Mouse (Mus musculus) kidney, embryonic 15.5 days (tissue): ENCODE results near the gene Pdcd6. TPM values are rescaled to one million over a fixed set of nuclear protein-coding genes. Genes with fewer than 3 reads are reported as not detected.
A peak's percentile ranks its signal among the peaks of the same experiment; 100 is the strongest.

ENCODE experiments used
- ATAC-seq: fragments of 200-750 bp; cut with Nextera tagmentation; replicated peaks from 2 replicates; pipeline ENCODE4 v1.8.0; 2017; ENCODE audit warnings: moderate TSS enrichment; ENCODE audit not compliant: low FRiP score
- H3K27ac ChIP-seq: fragments of 300-500 bp; sonication (generic); 2 replicates; pipeline ENCODE4 v1.5.1; 2015; ENCODE audit warnings: mild to moderate bottlenecking, inconsistent platforms
- H3K27me3 ChIP-seq: fragments of 300-500 bp; sonication (generic); 2 replicates; pipeline ENCODE4 v1.6.1; 2015; ENCODE audit warnings: inconsistent platforms
- H3K36me3 ChIP-seq: fragments of 300-500 bp; sonication (generic); 2 replicates; pipeline ENCODE4 v1.6.1; 2015; ENCODE audit warnings: inconsistent platforms
- H3K4me1 ChIP-seq: fragments of 300-500 bp; sonication (generic); 2 replicates; pipeline ENCODE4 v1.6.1; 2015; ENCODE audit warnings: inconsistent platforms
- H3K4me2 ChIP-seq: fragments of 300-500 bp; sonication (generic); 2 replicates; pipeline ENCODE4 v1.6.1; 2015; ENCODE audit warnings: moderate library complexity, mild to moderate bottlenecking, inconsistent platforms
- H3K4me3 ChIP-seq: fragments of 300-500 bp; sonication (generic); replicated peaks from 2 replicates; pipeline ENCODE4 v1.5.1; 2015; ENCODE audit warnings: mild to moderate bottlenecking, inconsistent platforms
- H3K9ac ChIP-seq: fragments of 300-500 bp; sonication (generic); 2 replicates; pipeline ENCODE4 v1.6.1; 2015; ENCODE audit warnings: mild to moderate bottlenecking, inconsistent platforms
- H3K9me3 ChIP-seq: fragments of 300-500 bp; sonication (generic); replicated peaks from 2 replicates; pipeline ENCODE4 v1.6.1; 2016; ENCODE audit warnings: inconsistent platforms
- WGBS: fragments of 180-500 bp; shearing (Covaris S2); methylation state at CpG from one replicate; pipeline ENCODE4 v1.1.7; 2015; ENCODE audit warnings: mixed read lengths; 5-methylcytosine and 5-hydroxymethylcytosine counted together
- polyA plus RNA-seq: library from polyadenylated mRNA; unstranded; fragments of >200 nt; fragmentation: Nextera tagmentation; extraction: Ambion mirVana; gene quantifications from 2 replicates; pipeline ENCODE4 v1.2.1, GENCODE M21; 2015

Gene Pdcd6
- polyA plus RNA-seq, 1 experiment from 2014 or later, result 157 TPM

GRCm38 (mm10) chr13:74314616-74315015 lies 2.8 kb downstream of the Pdcd6 start:
- H3K4me2 ChIP-seq, result no peak overlapping the region
- no peaks in the 10 kb centered on the region for H3K27me3 ChIP-seq
- H3K27ac ChIP-seq, result no peak overlapping the region
- H3K36me3 ChIP-seq, result peaks cover 35% of the 10 kb centered on the region
- 88% methylated on average over 3 of the region's 3 CpGs for WGBS
- no peaks in the 10 kb centered on the region for H3K9me3 ChIP-seq
- ATAC-seq, result no peak
- H3K4me3 ChIP-seq, result no peak overlapping the region
- peaks cover 14% of the 10 kb centered on the region for H3K4me1 ChIP-seq
- no peak overlapping the region for H3K9ac ChIP-seq

- ATAC-seq, result no peak
- no peak overlapping the region for H3K4me2 ChIP-seq
- no peak overlapping the region for H3K4me3 ChIP-seq
- H3K27me3 ChIP-seq, result no peaks in the 10 kb centered on the region
- peaks cover 91% of the 10 kb centered on the region for H3K36me3 ChIP-seq
- no peaks in the 10 kb centered on the region for H3K9me3 ChIP-seq
- no peak overlapping the region for H3K9ac ChIP-seq
- H3K27ac ChIP-seq, result no peak overlapping the region
- WGBS, result 93% methylated on average over 1 of the region's 1 CpGs
- no peaks in the 10 kb centered on the region for H3K4me1 ChIP-seq
Observed at GRCm38 (mm10) chr13:74305780-74306179, 11.6 kb downstream of the Pdcd6 start.

GRCm38 (mm10) chr13:74305380-74305779 lies 12.0 kb downstream of the Pdcd6 start:
- peaks cover 87% of the 10 kb centered on the region for H3K36me3 ChIP-seq

GRCm38 (mm10) chr13:74302050-74303037 lies 15.0 kb downstream of the Pdcd6 start:
- 0 out of 2 replicates have a peak, but pooled peaks have one; percentile 19 for ATAC-seq
- Histone ChIP-seq H3K9me3 (no peaks in the 10 kb centered on the region), H3K36me3 (peaks cover 59% of the 10 kb centered on the region), H3K4me3 (no peak overlapping the region), H3K4me1 (no peaks in the 10 kb centered on the region), H3K4me2 (no peak overlapping the region), H3K27ac (no peak overlapping the region), H3K9ac (no peak overlapping the region), H3K27me3 (no peaks in the 10 kb centered on the region)
- WGBS, result 84% methylated on average over 10 of the region's 10 CpGs

More at GRCm38 (mm10) chr13:74305380-74305779, 12.0 kb downstream of the Pdcd6 start:
- no peaks in the 10 kb centered on the region for H3K4me1 ChIP-seq
- no peak overlapping the region for H3K27ac ChIP-seq
- WGBS, result 93% methylated on average over 6 of the region's 6 CpGs
- H3K9ac ChIP-seq, result no peak overlapping the region
- H3K9me3 ChIP-seq, result no peaks in the 10 kb centered on the region
- no peaks in the 10 kb centered on the region for H3K27me3 ChIP-seq
- no peak for ATAC-seq
- H3K4me2 ChIP-seq, result no peak overlapping the region
- H3K4me3 ChIP-seq, result no peak overlapping the region

GRCm38 (mm10) chr13:74301607-74301984 lies 15.8 kb downstream of the Pdcd6 start:
- no peak overlapping the region for H3K27ac ChIP-seq
- ATAC-seq, result peak; percentile 37; the same call in 1 of the 2 replicates
- WGBS, result 81% methylated on average over 6 of the region's 6 CpGs
- no peak overlapping the region for H3K4me2 ChIP-seq
- H3K4me1 ChIP-seq, result no peaks in the 10 kb centered on the region
- no peak overlapping the region for H3K4me3 ChIP-seq
- H3K9ac ChIP-seq, result no peak overlapping the region
- no peaks in the 10 kb centered on the region for H3K9me3 ChIP-seq
- no peaks in the 10 kb centered on the region for H3K27me3 ChIP-seq
- H3K36me3 ChIP-seq, result peaks cover 51% of the 10 kb centered on the region

GRCm38 (mm10) chr13:74300925-74301606 lies 16.3 kb downstream of the Pdcd6 start:
- Histone ChIP-seq H3K9ac (no peak overlapping the region), H3K36me3 (peaks cover 46% of the 10 kb centered on the region), H3K27ac (no peak overlapping the region), H3K4me1 (no peaks in the 10 kb centered on the region), H3K4me2 (no peak overlapping the region), H3K27me3 (no peaks in the 10 kb centered on the region), H3K4me3 (no peak overlapping the region), H3K9me3 (no peaks in the 10 kb centered on the region)
- ATAC-seq, result peak; percentile 81
- WGBS, result 36% methylated on average over 4 of the region's 4 CpGs

- Histone ChIP-seq H3K4me2 (no peak overlapping the region), H3K27me3 (peaks cover 26% of the 10 kb centered on the region), H3K36me3 (0 out of 2 replicates have a peak, but pooled peaks cover under 1% of the 10 kb centered on the region), H3K4me3 (no peak overlapping the region), H3K9me3 (no peaks in the 10 kb centered on the region), H3K4me1 (peaks cover 7% of the 10 kb centered on the region), H3K27ac (no peak overlapping the region), H3K9ac (no peak overlapping the region)
- 73% methylated on average over 7 of the region's 7 CpGs for WGBS
- no peak for ATAC-seq
Observed at GRCm38 (mm10) chr13:74296376-74296775, 21.0 kb downstream of the Pdcd6 start.

- Histone ChIP-seq H3K36me3 (no peaks in the 10 kb centered on the region), H3K4me2 (peak within 1 kb of the TSS; percentile 61), H3K27ac (no peak within 1 kb of the TSS), H3K4me1 (peaks cover 7% of the 10 kb centered on the region), H3K4me3 (peak within 1 kb of the TSS; percentile 30), H3K9ac (no peak within 1 kb of the TSS), H3K9me3 (no peaks in the 10 kb centered on the region), H3K27me3 (peaks cover 33% of the 10 kb centered on the region)
- ATAC-seq, result peak; percentile 73
- 1% methylated on average over 27 of the region's 27 CpGs for WGBS
Observed at GRCm38 (mm10) chr13:74292167-74292566, 25.2 kb downstream of the Pdcd6 start, which contains the start of gene Ahrr. Gene Ahrr, minus strand, starts transcription at chr13:74292331.

- no peaks in the 10 kb centered on the region for H3K36me3 ChIP-seq
- peaks cover 33% of the 10 kb centered on the region for H3K27me3 ChIP-seq
- H3K9me3 ChIP-seq, result no peaks in the 10 kb centered on the region
- WGBS, result 80% methylated on average over 5 of the region's 5 CpGs
- ATAC-seq, result no peak
- H3K27ac ChIP-seq, result no peak overlapping the region
- peaks cover 7% of the 10 kb centered on the region for H3K4me1 ChIP-seq
- no peak overlapping the region for H3K9ac ChIP-seq
- H3K4me2 ChIP-seq, result no peak overlapping the region
- no peak overlapping the region for H3K4me3 ChIP-seq
Observed at GRCm38 (mm10) chr13:74289646-74290045, 27.7 kb downstream of the Pdcd6 start.

- Histone ChIP-seq H3K36me3 (no peaks in the 10 kb centered on the region), H3K9me3 (no peaks in the 10 kb centered on the region), H3K4me1 (no peaks in the 10 kb centered on the region), H3K4me2 (no peak overlapping the region), H3K4me3 (no peak overlapping the region), H3K27me3 (no peaks in the 10 kb centered on the region), H3K27ac (no peak overlapping the region), H3K9ac (no peak overlapping the region)
- no peak for ATAC-seq
- WGBS, result 57% methylated on average over 1 of the region's 2 CpGs
Observed at GRCm38 (mm10) chr13:74282299-74282698, 35.1 kb downstream of the Pdcd6 start.

GRCm38 (mm10) chr13:74275726-74276125 lies 41.7 kb downstream of the Pdcd6 start:
- no peak overlapping the region for H3K27ac ChIP-seq
- no peak overlapping the region for H3K9ac ChIP-seq
- no peaks in the 10 kb centered on the region for H3K36me3 ChIP-seq
- ATAC-seq, result no peak
- 77% methylated on average over 4 of the region's 4 CpGs for WGBS
- H3K4me1 ChIP-seq, result no peaks in the 10 kb centered on the region
- H3K27me3 ChIP-seq, result no peaks in the 10 kb centered on the region
- H3K4me3 ChIP-seq, result no peak overlapping the region
- H3K9me3 ChIP-seq, result no peaks in the 10 kb centered on the region
- no peak overlapping the region for H3K4me2 ChIP-seq
